Mouse (Mus musculus) cerebellum, adult 9-11 months (tissue): ENCODE data around the gene Il17rb.
A peak's percentile ranks its signal among the peaks of the same experiment; 100 is the strongest.

Experiments
- DNase-seq: peaks from one replicate; pipeline ENCODE4 v3.0.0; 2022

Il17rb gene

GRCm38 (mm10) chr14:30014487-30014886, 5.8 kb upstream of the Il17rb start:
- DNase-seq, result no peak

DNA sequence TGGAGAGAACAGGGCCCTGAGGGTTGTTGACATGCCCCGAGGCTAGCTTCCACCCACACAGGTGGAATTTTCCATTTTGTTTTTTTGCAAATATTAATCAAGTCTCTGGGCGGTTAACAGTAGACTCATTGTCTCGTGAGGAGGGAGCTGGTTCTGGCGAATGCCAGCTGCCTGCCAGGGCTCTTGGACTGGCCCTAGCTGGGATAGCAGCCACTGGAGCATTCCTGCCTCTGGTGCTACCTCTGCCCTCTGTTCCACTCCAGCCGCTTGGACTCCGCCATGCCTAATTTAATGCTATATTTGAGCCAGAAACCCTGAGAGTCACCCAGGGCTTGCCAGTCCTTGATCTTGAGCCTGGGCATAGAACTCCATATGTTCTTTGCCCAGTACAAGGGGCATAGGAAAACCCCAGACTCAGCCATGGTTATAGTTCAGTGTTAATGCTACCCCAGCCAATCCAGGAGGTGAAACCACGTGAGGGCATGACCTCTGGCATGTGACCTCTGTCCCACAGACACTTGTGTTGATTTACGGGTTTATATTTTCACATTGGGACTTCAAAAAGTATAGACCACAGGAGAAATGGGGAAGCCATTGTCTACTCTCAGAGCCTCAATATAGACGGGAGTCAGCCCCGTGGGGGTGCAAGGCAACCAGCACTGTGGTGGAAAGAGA, 3.3 kb upstream of the Il17rb start:
- DNase-seq, result peak; percentile 33

DNA sequence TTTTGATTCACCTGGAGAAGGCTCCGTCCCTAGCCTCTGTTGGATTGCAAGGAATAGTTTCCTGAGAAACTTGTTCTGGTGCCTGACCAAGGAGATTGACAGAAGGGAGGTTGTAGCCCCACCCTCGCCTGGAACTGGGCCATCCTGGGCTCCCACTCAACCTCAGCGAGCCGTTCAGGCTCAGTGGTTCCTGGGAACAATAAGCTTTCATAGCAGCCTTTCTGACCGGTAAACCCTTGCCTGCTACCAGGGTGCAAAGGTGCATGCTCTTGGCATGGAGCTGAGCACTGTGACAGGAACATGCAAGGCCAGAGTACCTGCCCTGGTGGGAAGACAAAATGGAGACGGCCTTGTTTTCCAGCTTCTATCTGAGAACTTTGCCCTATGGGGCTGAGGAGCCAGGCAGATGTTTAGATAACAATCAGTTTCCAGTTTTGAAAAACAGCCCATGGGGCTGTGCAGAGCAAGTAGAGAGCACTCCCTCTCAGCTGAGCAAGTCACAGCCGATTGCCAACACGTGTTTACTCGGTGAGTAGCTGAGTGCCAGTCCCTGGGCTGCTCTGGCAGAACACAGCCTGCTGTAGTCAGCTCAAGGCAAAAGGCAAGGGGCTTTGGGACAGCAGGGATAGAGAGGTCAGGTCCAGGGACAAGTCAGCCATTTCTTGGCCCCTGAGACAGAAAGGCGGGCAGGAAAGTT, 1.3 kb upstream of the Il17rb start:
- no peak for DNase-seq

- DNase-seq, result no peak
Measured at GRCm38 (mm10) chr14:29999475-29999811, 9.3 kb downstream of the Il17rb start.

GRCm38 (mm10) chr14:29998747-29999474, 9.8 kb downstream of the Il17rb start:
- DNase-seq, result no peak

DNA sequence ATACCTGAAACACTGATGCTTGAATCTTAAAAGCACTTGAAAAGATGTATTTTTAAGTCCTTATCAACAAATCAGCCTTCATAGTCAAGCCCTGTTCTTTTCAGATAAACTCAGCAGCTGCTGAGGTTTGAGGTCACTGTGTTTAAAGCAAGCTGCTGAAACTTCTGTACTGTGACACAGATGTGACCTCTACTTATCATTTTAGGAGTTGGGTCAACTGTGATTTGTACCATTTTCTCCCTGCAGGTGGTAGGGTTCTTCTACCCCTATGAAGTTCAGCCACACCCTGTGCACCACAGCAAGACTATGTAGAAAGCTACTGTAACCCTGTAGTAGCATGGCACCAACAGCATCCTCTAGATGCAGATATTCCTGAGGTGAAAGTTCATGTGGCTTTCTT, 11.4 kb downstream of the Il17rb start:
- DNase-seq, result no peak

- DNase-seq, result no peak
Measured at GRCm38 (mm10) chr14:29996000-29996751, 12.5 kb downstream of the Il17rb start.

GRCm38 (mm10) chr14:29994976-29995375, 13.7 kb downstream of the Il17rb start:
- no peak for DNase-seq

DNA sequence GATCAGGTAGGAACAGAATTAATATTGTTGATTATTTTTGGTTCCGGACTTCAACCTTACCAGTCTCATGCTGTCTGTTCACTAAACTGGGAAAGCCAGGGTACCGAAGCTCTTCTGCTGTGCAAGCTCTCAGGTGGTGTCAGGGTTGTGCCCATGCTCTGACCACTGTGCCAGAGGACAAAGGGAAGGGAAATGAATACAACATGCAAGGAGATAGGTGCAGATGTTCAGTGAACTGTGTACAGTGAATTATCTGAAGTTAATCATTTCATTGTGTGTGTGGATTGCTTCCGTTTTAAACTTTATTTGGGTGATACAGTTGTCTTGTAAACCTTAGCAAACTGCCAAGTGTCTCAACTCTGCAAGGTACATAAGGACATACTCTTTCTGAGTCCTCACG, 20.4 kb downstream of the Il17rb start:
- DNase-seq, result no peak

DNA sequence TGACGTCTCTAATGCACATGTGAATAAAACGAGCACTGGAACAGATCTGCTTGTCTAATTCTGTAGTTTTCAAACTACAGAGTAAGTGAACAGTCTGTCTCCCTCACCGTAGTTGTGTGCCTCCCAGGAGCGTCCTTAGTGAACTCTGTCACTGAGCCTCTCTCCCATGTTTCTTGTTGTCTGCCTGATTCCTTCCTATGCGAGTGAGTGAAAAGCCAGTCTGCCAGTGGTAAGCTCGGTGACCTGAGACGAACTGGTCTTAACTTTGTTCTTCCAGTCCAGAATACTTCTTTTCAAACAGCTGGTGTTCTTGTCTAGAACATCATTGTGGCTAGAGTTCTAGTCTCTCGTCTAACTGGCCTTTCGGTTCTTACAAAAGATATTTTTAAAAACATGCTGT, 21.0 kb downstream of the Il17rb start:
- no peak for DNase-seq

DNA sequence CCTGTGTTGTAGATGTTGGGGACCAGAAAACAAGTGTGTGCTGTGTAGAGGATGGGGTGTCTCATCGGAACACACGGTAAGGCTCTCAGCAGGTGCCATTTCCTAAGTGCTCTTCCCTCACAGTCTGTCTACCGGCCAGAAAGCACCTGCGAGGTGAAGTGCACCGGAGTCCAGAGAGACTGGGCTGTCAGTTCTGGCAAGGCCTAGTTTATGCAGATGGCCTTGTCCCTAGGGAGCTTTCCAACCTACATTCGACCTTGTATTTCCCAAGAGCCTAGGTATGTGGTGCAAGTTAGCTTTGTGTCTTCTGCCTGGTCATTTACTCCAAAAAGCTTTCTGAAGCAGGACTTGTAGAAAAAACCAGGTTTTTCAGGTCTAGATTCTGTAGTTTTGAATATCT, 21.4 kb downstream of the Il17rb start:
- no peak for DNase-seq

GRCm38 (mm10) chr14:29986096-29986495, 22.6 kb downstream of the Il17rb start:
- no peak for DNase-seq

DNA sequence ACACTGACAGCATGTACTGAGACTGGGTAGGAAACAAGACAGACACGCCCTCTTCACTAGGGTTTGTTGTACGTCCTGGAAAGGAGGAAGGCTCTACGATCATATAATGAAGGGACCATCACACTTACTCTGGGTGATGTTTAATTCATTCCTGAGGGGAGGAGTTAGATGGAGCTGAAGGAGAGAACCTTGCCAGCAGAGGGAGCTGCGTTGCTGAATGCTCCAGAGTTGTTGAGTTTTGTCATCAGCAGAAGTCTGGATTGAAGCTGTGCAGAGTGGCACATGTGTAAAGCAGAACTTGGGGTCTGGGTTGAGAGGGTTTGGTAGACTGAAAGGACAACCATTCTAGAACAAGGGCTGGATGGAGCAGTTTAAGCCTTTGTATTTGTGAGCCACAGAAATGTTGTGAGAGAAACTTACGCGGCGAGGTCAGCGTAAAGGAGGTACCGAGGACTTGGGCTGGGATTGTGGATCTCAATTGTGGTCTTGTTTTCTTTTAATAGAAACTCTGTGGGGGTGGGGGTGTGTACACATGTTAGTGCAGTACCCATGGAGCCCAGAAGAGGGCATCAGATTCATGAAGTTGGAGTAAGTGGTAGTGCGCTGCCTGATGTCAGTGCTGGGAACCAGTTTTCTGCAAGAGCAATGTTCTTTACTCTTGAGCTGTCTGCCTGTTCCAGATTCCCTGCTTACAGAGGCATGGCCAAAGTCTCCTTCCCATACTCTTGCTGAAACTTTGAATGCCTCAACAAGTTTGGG, 28.1 kb downstream of the Il17rb start:
- DNase-seq, result no peak

- peak; percentile 93 for DNase-seq
Measured at GRCm38 (mm10) chr14:29978254-29979204, 30.2 kb downstream of the Il17rb start, which contains the start of gene Actr8. TSS of gene Actr8 (plus strand) at chr14:29978337.

GRCm38 (mm10) chr14:29976927-29977326, 31.8 kb downstream of the Il17rb start:
- DNase-seq, result no peak

GRCm38 (mm10) chr14:29971993-29972392, 36.7 kb downstream of the Il17rb start:
- DNase-seq, result no peak

DNA sequence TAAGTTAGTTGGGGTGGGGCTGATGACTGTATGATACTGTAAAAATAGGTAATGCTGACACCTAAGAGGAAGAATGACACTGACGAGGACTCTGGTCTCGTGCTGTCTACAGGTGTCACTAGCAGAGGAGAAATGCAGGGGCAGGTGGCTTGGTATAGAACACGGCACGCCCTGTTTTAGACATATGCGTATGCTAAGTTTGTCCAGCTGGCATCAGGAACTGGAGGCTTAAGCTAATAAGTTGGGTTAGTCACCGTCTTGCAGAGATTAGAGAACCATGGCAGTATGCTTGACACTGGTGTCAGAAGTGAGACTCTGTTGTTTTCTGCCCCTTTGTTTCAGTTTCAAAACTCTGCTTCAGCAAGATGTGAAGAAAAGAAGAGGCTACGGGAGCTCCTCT, 37.2 kb downstream of the Il17rb start:
- no peak for DNase-seq

DNA sequence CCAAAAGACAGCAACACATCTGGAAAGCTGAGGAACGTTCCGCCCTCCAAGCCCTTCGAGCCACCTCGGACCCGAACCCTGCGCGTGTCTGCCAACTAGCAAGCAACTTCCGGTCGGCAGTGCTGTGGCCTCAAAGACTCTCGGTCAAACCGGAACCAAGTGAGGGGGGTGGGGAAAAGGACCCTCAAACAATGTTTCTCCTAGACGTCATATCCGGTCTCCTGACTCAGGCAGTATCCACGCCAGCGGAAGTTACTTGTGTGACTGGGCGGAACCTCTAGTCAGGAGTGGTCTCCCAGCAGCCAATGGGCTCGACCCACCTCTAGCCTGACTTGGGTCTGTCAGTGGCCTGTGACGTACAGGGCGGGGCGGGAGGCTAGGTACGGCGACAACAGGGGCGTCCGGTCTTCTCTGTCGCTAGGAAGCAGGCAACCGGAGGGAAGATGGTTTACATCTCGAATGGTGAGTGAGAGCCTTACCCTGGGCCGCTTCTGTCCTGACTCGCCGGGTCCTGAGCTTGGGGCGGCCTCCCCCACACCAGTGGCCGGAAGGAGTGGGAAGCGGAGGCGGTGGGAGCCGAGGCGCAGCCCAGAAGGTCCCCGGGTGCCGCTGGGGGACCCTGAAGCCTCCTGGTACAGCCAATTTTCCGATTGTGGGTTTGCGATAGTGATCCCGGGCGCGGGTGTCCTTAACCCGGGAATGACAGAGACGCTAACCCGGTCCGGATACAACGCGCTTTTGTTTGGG, 40.4 kb downstream of the Il17rb start, which contains the start of gene Selenok:
Gene Selenok (plus strand): TSS at position 234 of the 747 bp plus-strand sequence.
- DNase-seq, result peak; percentile 99

- no peak for DNase-seq
Measured at GRCm38 (mm10) chr14:29967611-29968010, 41.1 kb downstream of the Il17rb start.

DNA sequence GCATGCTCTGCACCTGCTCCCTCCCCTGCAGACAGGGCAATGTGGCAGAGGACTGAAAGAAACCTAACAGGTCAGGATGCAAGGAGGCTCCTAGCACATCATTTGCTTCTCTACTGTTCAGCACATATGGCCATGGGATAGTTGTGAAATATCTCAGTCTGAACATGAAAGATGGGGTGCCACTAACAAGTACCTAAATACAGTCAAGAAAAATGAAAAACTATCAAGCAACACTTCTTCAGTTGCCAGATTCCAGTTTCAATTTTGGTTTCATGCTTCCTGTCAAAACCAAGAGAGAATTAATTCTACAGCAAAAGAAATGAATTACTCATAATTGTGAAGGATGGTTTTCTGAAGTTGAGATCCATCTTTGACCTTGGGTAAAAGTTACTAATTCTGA, 51.3 kb downstream of the Il17rb start:
- DNase-seq, result no peak
